Mouse (Mus musculus) liver, embryonic 15.5 days (tissue): ENCODE results near the gene Crip2. TPM values are rescaled to one million over a fixed set of nuclear protein-coding genes. Genes with fewer than 3 reads are reported as not detected.

ENCODE experiments used
- ATAC-seq: fragments of 200-750 bp; cut with Nextera tagmentation; 2 replicates; pipeline ENCODE4 v1.8.0; 2017; ENCODE audit warnings: moderate number of reproducible peaks, mild to moderate bottlenecking, moderate library complexity; ENCODE audit not compliant: insufficient read depth
- H3K27ac ChIP-seq: fragments of 300-500 bp; sonication (generic); replicated peaks from 2 replicates; pipeline ENCODE4 v1.5.1; 2015; ENCODE audit warnings: mild to moderate bottlenecking, inconsistent platforms
- H3K27me3 ChIP-seq: fragments of 300-500 bp; sonication (generic); 2 replicates; pipeline ENCODE4 v1.6.1; 2015; ENCODE audit warnings: mild to moderate bottlenecking, inconsistent platforms
- H3K36me3 ChIP-seq: fragments of 300-500 bp; sonication (generic); replicated peaks from 2 replicates; pipeline ENCODE4 v1.6.1; 2015; ENCODE audit warnings: moderate library complexity, mild to moderate bottlenecking, inconsistent platforms
- H3K4me1 ChIP-seq: fragments of 300-500 bp; sonication (generic); replicated peaks from 2 replicates; pipeline ENCODE4 v1.6.1; 2015; ENCODE audit warnings: inconsistent platforms
- H3K4me2 ChIP-seq: fragments of 300-500 bp; sonication (generic); 2 replicates; pipeline ENCODE4 v1.6.1; 2015; ENCODE audit warnings: moderate library complexity, mild to moderate bottlenecking, inconsistent platforms
- H3K4me3 ChIP-seq: fragments of 300-500 bp; sonication (generic); replicated peaks from 2 replicates; pipeline ENCODE4 v1.5.1; 2015; ENCODE audit warnings: mild to moderate bottlenecking, inconsistent platforms
- H3K9ac ChIP-seq: fragments of 300-500 bp; sonication (generic); 2 replicates; pipeline ENCODE4 v1.6.1; 2015; ENCODE audit warnings: moderate library complexity, mild to moderate bottlenecking, inconsistent platforms
- H3K9me3 ChIP-seq: fragments of 300-500 bp; sonication (generic); replicated peaks from 2 replicates; pipeline ENCODE4 v1.6.1; 2016; ENCODE audit warnings: inconsistent platforms
- WGBS: fragments of 180-500 bp; shearing (Covaris S2); methylation state at CpG from one replicate; pipeline ENCODE4 v1.1.7; 2015; ENCODE audit warnings: mixed read lengths; ENCODE audit not compliant: insufficient replicate concordance; 5-methylcytosine and 5-hydroxymethylcytosine counted together
- polyA plus RNA-seq: library from polyadenylated mRNA; unstranded; fragments of >200 nt; fragmentation: Nextera tagmentation; extraction: Ambion mirVana; gene quantifications from 2 replicates; pipeline ENCODE4 v1.2.1, GENCODE M21; 2015

Gene Crip2
- polyA plus RNA-seq, 1 experiment from 2014 or later: 45.1 TPM

DNA sequence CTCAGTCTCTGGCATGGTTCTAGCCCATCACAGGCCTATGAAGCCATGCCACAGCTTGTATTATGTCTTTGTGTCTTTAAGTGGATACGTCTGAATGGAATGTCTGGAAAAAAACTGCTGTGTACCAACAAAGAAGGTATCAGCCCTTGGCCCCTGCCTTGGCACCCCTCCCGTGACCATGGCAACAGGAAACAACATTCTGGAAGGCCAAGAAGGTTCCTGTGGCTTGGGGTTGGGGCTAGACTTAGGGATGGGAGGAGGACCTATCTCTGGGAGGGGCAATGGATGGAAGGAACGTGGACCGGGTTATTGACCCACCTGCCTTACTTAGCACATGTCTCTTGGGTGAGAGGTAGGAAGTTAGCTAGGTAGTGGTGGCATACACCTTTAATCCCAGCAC, 9.3 kb downstream of the Crip2 start:
- ATAC-seq: no peak
- H3K36me3 ChIP-seq: peaks cover 4% of the 10 kb centered on the region; the same call in 1 of the 2 replicates
- peaks cover 71% of the 10 kb centered on the region for H3K4me1 ChIP-seq
- H3K4me2 ChIP-seq: no peak overlapping the region
- H3K27ac ChIP-seq: no peak overlapping the region
- 69% methylated on average over 4 of the region's 4 CpGs for WGBS
- no peak overlapping the region for H3K9ac ChIP-seq
- H3K4me3 ChIP-seq: no peak overlapping the region
- H3K27me3 ChIP-seq: peaks cover 91% of the 10 kb centered on the region
- no peaks in the 10 kb centered on the region for H3K9me3 ChIP-seq

DNA sequence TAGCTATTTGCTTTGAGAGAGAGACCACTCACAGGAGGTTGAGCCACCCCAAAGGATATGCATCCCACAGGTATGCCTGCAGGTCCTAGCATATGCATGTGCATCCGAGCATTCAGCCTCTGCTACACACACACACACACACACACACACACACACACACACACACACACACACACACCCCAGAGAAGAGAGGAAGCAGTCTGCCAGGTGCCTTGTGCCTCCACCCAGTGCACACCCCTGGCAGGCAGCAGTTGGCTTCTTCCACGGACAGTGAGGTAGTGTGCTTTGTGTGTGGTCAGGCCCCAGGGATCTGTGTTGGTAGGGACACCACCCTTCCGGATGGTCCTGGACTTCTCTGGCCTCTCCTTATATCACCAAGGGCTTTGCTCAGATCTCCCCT, 9.9 kb downstream of the Crip2 start:
- H3K36me3 ChIP-seq: peaks cover under 1% of the 10 kb centered on the region; the same call in 1 of the 2 replicates
- H3K27ac ChIP-seq: no peak overlapping the region
- no peak overlapping the region for H3K9ac ChIP-seq
- H3K9me3 ChIP-seq: no peaks in the 10 kb centered on the region
- peaks cover 74% of the 10 kb centered on the region for H3K4me1 ChIP-seq
- ATAC-seq: no peak
- H3K4me3 ChIP-seq: no peak overlapping the region
- WGBS: 53% methylated on average over 3 of the region's 3 CpGs
- H3K27me3 ChIP-seq: peaks cover 89% of the 10 kb centered on the region
- no peak overlapping the region for H3K4me2 ChIP-seq

DNA sequence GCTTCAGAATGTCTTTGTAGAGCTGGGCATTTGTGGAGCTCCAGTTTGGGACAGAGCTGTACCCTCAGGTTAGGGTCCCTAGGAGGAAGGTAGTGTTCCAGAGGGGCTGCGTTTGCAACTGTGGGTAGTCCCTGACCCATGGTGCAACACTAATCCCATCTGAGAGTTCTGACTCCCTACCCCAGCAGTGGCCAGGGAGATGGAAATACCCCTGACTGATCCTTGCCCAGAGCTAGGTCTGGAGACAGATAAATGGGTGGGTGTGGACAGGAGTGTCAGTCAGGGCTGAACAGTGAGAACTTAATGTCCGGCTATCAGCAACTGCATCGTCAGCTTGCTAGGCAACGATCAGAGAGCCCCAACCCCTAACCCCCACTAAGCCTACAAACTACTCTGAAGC, 10.6 kb downstream of the Crip2 start:
- ATAC-seq: no peak
- H3K27me3 ChIP-seq: peaks cover 85% of the 10 kb centered on the region
- H3K9ac ChIP-seq: no peak overlapping the region
- H3K36me3 ChIP-seq: no peaks in the 10 kb centered on the region
- WGBS: 15% methylated on average over 4 of the region's 4 CpGs
- peaks cover 81% of the 10 kb centered on the region for H3K4me1 ChIP-seq
- no peak overlapping the region for H3K4me3 ChIP-seq
- H3K4me2 ChIP-seq: no peak overlapping the region
- H3K9me3 ChIP-seq: no peaks in the 10 kb centered on the region
- no peak overlapping the region for H3K27ac ChIP-seq

DNA sequence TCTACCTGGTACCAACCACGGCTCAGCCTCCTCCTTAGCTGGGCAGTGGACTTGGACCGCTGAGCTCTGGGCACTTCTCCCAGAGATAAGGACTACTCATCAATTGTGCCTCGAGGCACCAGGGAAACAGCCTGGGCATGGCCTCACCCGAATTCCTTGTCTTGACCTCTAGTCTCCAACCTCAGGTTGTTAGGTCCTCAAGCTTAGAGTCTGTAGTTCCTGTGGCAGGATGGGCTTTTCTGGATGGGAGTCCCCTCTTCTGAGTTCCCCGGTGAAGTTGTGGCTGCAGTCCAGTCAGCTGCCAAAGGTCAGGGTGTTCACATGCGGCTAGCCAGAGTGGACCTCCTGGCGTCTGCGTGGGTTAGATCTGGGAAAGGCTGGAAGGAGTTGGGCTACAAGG, 11.0 kb downstream of the Crip2 start:
- H3K4me1 ChIP-seq: peaks cover 79% of the 10 kb centered on the region
- H3K4me2 ChIP-seq: peak overlapping the region; percentile 80
- H3K27me3 ChIP-seq: peaks cover 82% of the 10 kb centered on the region
- no peak overlapping the region for H3K27ac ChIP-seq
- ATAC-seq: no peak
- H3K36me3 ChIP-seq: no peaks in the 10 kb centered on the region
- H3K9ac ChIP-seq: no peak overlapping the region
- WGBS: 53% methylated on average over 8 of the region's 8 CpGs
- H3K4me3 ChIP-seq: no peak overlapping the region
- no peaks in the 10 kb centered on the region for H3K9me3 ChIP-seq

DNA sequence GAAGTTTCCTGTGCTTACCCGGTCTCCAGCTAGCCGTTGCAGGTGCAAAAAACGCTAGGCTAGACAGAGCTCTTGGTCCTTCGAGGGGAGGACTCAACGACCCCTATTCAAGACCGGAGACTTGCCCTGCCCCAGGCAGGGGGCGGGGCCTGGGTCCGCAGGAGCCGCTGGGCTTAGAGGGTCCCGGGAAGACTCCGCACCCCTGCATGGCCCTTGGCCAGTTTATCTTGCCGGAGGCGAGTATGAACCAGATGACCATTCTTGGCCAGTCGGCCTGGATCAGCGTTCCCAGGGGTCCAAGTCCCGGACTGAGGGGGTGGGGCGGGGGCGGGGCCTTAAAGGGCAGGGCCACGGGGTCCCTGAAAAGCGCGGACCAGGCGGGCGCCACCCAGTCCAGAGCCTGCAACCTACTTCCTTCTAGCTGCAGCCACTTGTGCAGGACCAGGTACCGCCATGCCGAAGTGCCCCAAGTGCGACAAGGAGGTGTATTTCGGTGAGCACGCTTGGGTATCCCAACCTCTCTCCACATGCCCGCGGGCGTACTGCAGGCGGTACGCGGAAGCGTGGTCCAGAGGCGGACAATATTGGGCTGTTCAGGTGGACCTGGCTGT, 11.7 kb downstream of the Crip2 start:
- H3K9me3 ChIP-seq: no peaks in the 10 kb centered on the region
- H3K27ac ChIP-seq: no peak overlapping the region
- ATAC-seq: no peak
- WGBS: under 1% methylated on average over 36 of the region's 36 CpGs
- peak overlapping the region; percentile 80 for H3K4me2 ChIP-seq
- H3K9ac ChIP-seq: peak overlapping the region; percentile 42; the same call in 1 of the 2 replicates
- peak overlapping the region; percentile 55 for H3K4me3 ChIP-seq
- H3K36me3 ChIP-seq: no peaks in the 10 kb centered on the region
- H3K4me1 ChIP-seq: peaks cover 75% of the 10 kb centered on the region
- peaks cover 75% of the 10 kb centered on the region for H3K27me3 ChIP-seq

DNA sequence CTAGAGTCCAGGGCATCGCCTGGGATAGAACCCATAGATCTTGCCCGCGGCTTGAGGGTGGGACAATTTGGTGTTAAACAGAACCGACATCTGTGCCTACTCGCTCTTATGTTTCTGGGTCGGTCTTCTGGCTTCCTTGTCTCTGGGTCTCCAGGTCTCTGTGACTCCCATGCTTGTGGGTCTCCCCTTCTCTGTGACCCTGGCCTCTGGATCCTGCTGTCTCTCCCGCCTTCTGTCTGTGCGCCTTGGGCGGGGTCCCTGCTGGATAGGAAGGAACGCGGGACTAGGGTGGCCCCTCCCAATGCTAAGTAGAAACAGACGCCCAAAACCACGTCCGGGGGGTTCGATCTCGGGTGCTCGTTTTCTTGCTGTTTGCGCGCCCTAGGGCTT, 12.2 kb downstream of the Crip2 start:
- peaks cover 70% of the 10 kb centered on the region for H3K27me3 ChIP-seq
- peak overlapping the region; percentile 55 for H3K4me3 ChIP-seq
- no peak overlapping the region for H3K27ac ChIP-seq
- WGBS: 7% methylated on average over 19 of the region's 19 CpGs
- H3K36me3 ChIP-seq: no peaks in the 10 kb centered on the region
- H3K9ac ChIP-seq: peak overlapping the region; percentile 42; the same call in 1 of the 2 replicates
- peaks cover 75% of the 10 kb centered on the region for H3K4me1 ChIP-seq
- H3K9me3 ChIP-seq: no peaks in the 10 kb centered on the region
- no peak for ATAC-seq
- peak overlapping the region; percentile 80 for H3K4me2 ChIP-seq

GRCm38 (mm10) chr12:113152991-113153525, 13.0 kb downstream of the Crip2 start:
- Histone ChIP-seq H3K27ac (no peak overlapping the region), H3K4me3 (no peak overlapping the region), H3K27me3 (peaks cover 62% of the 10 kb centered on the region), H3K4me2 (peak overlapping the region; percentile 80), H3K9ac (no peak overlapping the region), H3K9me3 (no peaks in the 10 kb centered on the region), H3K36me3 (no peaks in the 10 kb centered on the region), H3K4me1 (peaks cover 69% of the 10 kb centered on the region)
- no peak for ATAC-seq
- WGBS: 75% methylated on average over 6 of the region's 6 CpGs

DNA sequence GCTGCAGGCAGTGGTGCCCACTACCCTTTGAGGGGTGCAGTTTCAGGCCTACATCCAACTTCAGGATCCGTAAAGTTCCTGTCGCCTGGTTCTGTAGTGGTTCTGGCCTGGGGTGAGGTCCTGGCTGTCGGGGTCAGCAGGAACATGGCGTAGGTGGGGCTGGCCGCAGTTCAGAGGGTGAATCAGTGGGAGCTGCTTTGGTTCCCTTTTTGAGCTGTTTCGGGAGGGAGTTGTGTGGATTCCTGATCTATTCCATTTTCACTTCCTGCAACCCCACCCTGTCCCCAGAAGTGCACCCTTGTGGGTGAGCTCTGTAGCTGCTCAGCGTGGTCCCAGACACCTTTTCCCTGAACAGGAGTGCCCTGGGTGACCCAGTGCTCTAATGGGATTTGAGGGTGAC, 13.9 kb downstream of the Crip2 start:
- 81% methylated on average over 7 of the region's 7 CpGs for WGBS

GRCm38 (mm10) chr12:113154747-113155075, 14.7 kb downstream of the Crip2 start:
- WGBS: 80% methylated on average over 6 of the region's 6 CpGs
- H3K27me3 ChIP-seq: peaks cover 45% of the 10 kb centered on the region
- H3K9me3 ChIP-seq: no peaks in the 10 kb centered on the region
- H3K36me3 ChIP-seq: 0 out of 2 replicates have a peak, but pooled peaks cover 2% of the 10 kb centered on the region
- peaks cover 60% of the 10 kb centered on the region for H3K4me1 ChIP-seq
- H3K27ac ChIP-seq: no peak overlapping the region
- no peak for ATAC-seq
- H3K4me3 ChIP-seq: peak overlapping the region; percentile 82
- peak overlapping the region; percentile 65; the same call in 1 of the 2 replicates for H3K9ac ChIP-seq
- H3K4me2 ChIP-seq: peak overlapping the region; percentile 95

More for the DNA sequence above, 13.9 kb downstream of the Crip2 start:
- no peak for ATAC-seq
- Histone ChIP-seq H3K27ac (peak overlapping the region; percentile 24; the same call in 1 of the 2 replicates), H3K9me3 (no peaks in the 10 kb centered on the region), H3K4me2 (no peak overlapping the region; the same call in 1 of the 2 replicates), H3K36me3 (no peaks in the 10 kb centered on the region), H3K9ac (no peak overlapping the region), H3K4me1 (peaks cover 60% of the 10 kb centered on the region), H3K27me3 (peaks cover 53% of the 10 kb centered on the region), H3K4me3 (no peak overlapping the region)

DNA sequence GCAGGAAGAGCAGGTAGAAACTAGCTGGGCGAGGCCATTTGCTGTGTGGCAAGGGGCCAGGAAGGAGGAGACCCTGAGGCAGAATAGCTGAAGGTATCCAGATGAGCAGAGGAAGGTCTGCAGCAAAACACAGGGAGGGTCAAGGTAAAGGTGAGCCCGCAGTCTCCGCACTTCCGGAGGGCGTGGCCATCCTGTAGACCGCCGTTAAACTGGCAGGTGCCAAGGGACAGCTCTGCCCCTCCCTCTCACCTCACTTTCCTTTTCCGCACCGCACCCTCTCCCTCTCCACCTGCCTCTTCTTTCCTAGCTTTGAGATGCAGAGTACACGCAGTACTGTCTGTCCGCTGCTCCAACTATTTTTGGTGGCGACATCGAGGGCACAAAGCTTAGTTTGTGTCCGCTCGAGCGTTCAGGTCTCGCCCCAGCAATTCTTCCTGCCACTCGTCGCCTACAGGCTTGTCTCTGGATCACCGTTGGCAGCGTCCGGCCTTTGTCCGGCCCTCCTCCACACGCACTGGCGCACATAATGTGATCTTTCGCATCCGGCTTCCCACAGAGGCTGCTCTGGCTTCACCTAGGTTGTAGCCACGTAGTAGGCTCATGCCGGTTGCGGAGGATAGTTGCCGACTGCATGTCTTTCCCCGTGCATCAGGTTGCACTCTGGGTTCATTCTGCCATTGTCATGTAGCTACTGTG, 15.2 kb downstream of the Crip2 start:
- H3K4me2 ChIP-seq: peak overlapping the region; percentile 95
- H3K27me3 ChIP-seq: peaks cover 41% of the 10 kb centered on the region
- WGBS: 6% methylated on average over 32 of the region's 32 CpGs
- H3K36me3 ChIP-seq: 0 out of 2 replicates have a peak, but pooled peaks cover 6% of the 10 kb centered on the region
- peak overlapping the region; percentile 62 for H3K27ac ChIP-seq
- peaks cover 57% of the 10 kb centered on the region for H3K4me1 ChIP-seq
- H3K9ac ChIP-seq: peak overlapping the region; percentile 65
- H3K4me3 ChIP-seq: peak overlapping the region; percentile 82
- ATAC-seq: no peak
- H3K9me3 ChIP-seq: no peaks in the 10 kb centered on the region

- ATAC-seq: peak; percentile 96
- peaks cover 33% of the 10 kb centered on the region for H3K27me3 ChIP-seq
- under 1% methylated on average over 46 of the region's 46 CpGs for WGBS
- no peaks in the 10 kb centered on the region for H3K9me3 ChIP-seq
- H3K27ac ChIP-seq: peak within 1 kb of the TSS; percentile 76
- H3K4me2 ChIP-seq: peak within 1 kb of the TSS; percentile 95
- H3K9ac ChIP-seq: peak within 1 kb of the TSS; percentile 81
- 0 out of 2 replicates have a peak, but pooled peaks cover 9% of the 10 kb centered on the region for H3K36me3 ChIP-seq
- H3K4me3 ChIP-seq: peak within 1 kb of the TSS; percentile 82
- peaks cover 49% of the 10 kb centered on the region for H3K4me1 ChIP-seq
Measured at GRCm38 (mm10) chr12:113155887-113156539, 16.0 kb downstream of the Crip2 start, which contains the start of gene Tedc1. TSS of gene Tedc1 (plus strand) at chr12:113156421.
